Mouse (Mus musculus) mammary gland, adult 2 months (tissue): ENCODE measurements around the gene Vmn1r203. TPM values are rescaled to one million over a fixed set of nuclear protein-coding genes. Genes with fewer than 3 reads are reported as not detected.

ENCODE experiments used
- polyA plus RNA-seq: library from polyadenylated mRNA; depleted of rRNA; stranded (reverse); fragments of >200 nt; gene quantifications from 2 replicates; pipeline ENCODE4 v1.2.3, GENCODE M21; 2012; ENCODE audit warnings: low replicate concordance; rRNA removed

The Vmn1r203 gene
- polyA plus RNA-seq = not detected in 2 replicates

GRCm38 (mm10) chr13:22517814-22518213 lies at the start of gene Vmn1r203:
TSS of gene Vmn1r203 (plus strand) at chr13:22518114.

GRCm38 (mm10) chr13:22471623-22472022 lies 46.3 kb upstream of the Vmn1r203 start, which contains the start of gene Vmn1r201:
TSS of gene Vmn1r201 (plus strand) at chr13:22471923.

GRCm38 (mm10) chr13:22505281-22505680 lies 12.6 kb upstream of the Vmn1r203 start, which contains the start of gene Vmn1r202:
TSS of gene Vmn1r202 (minus strand) at chr13:22505381.

GRCm38 (mm10) chr13:22552898-22553297 lies 35.0 kb downstream of the Vmn1r203 start, which contains the start of gene Vmn1r204:
TSS of gene Vmn1r204 (plus strand) at chr13:22553198.

Other genes with a start within 250 kb of the Vmn1r203 start
- not detected in 2 replicates for gene Vmn1r195, start 247.6 kb upstream of the Vmn1r203 start, polyA plus RNA-seq
- gene Vmn1r196, start 228.2 kb upstream of the Vmn1r203 start, polyA plus RNA-seq = not detected in 2 replicates
- not detected in 2 replicates for gene Vmn1r197, start 193.5 kb upstream of the Vmn1r203 start, polyA plus RNA-seq
- not detected in 2 replicates for gene Vmn1r198, start 167.8 kb upstream of the Vmn1r203 start, polyA plus RNA-seq
- gene Vmn1r199, start 138.3 kb upstream of the Vmn1r203 start, polyA plus RNA-seq = not detected in 2 replicates
- not detected in 2 replicates for gene Vmn1r200, start 127.7 kb upstream of the Vmn1r203 start, polyA plus RNA-seq
- not detected in 2 replicates for gene Vmn1r201, start 46.2 kb upstream of the Vmn1r203 start, polyA plus RNA-seq
- not detected in 2 replicates for gene Vmn1r202, start 12.7 kb upstream of the Vmn1r203 start, polyA plus RNA-seq
- gene Vmn1r204, start 35.1 kb downstream of the Vmn1r203 start, polyA plus RNA-seq = not detected in 2 replicates
- not detected in 2 replicates for gene Vmn1r205, start 74.9 kb downstream of the Vmn1r203 start, polyA plus RNA-seq
- not detected in 2 replicates for gene Vmn1r206, start 106.1 kb downstream of the Vmn1r203 start, polyA plus RNA-seq
- not detected in 2 replicates for gene Vmn1r207-ps, start 211.5 kb downstream of the Vmn1r203 start, polyA plus RNA-seq